Mouse (Mus musculus) thymus, adult 2 months (tissue): Measurements from ENCODE around the gene St7l.

ENCODE experiments used
- CTCF ChIP-seq: fragments of 200-500 bp; IDR thresholded peaks from 2 replicates; pipeline ENCODE4 v1.5.1; 2012; ENCODE audit warnings: mild to moderate bottlenecking, control low read depth, low read length, moderate library complexity, borderline replicate concordance; ENCODE audit not compliant: control insufficient read depth, poor library complexity, insufficient read depth; ENCODE audit errors: extremely low read depth
- POLR2A ChIP-seq: fragments of 200-500 bp; IDR thresholded peaks from 2 replicates; pipeline ENCODE4 v1.6.1; 2012; ENCODE audit warnings: mild to moderate bottlenecking, low read length, control low read depth, moderate library complexity; ENCODE audit not compliant: control insufficient read depth, poor library complexity, insufficient read depth; ENCODE audit errors: extremely low read depth

DNA sequence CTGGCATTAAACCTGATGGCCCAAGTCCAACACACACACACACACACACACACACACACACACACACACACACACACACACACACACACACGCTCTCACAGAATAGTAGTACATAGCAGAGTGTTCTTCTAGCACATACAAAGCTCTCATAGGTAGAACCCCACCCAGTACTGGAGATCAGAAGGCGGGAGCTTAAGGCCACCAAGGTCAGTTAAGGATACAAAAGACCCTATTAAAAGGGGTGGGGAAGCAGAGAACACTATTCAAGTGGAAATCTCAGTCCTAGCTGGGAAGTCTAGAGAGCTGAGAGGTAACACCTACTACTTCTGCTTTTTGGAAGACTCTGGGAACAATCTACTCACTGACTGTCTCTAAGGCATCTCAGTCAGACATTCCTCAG lies 48.5 kb upstream of the St7l start:
- TF ChIP-seq CTCF (no peak), POLR2A (no peak)
